Mouse (Mus musculus): ENCODE measurements around the gene Cntnap5c.

Cntnap5c gene

DNA sequence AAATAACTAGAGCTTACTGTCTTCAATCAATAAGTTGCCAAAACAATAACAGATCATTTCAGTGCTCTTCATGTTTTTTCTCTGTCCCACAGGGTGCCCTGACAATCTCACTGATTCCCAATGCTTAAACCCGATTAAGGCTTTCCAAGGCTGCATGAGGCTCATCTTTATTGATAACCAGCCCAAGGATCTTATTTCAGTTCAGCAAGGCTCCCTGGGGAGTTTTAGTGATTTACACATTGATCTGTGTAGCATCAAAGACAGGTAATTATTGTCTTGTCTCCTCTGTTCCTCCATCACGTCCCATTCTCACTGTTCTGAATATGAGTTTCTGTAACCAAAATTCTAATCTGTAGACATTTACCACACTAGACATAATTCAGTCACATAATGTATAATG lies 335.1 kb downstream of the Cntnap5c start:
- 76% methylated on average over 2 of the region's 2 CpGs for WGBS

DNA sequence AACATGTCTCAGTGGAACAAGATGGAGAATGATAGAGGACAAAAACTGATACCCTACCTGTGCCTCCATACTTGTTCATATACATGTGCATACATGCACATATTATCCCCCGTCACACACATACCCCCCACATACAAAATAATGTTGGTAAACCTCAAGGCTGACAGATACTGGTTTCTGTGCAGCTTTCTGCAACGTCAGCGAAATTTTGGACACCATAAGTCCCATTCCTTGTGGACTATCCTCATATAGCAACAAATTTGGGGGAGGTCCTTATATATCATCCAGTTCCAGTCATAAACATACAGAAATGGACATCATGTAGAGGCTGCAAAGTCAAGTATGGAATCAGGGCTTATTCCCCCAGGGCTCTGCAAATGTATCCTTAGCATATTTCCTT lies 338.5 kb downstream of the Cntnap5c start:
- WGBS = 85% methylated on average over 3 of the region's 3 CpGs

DNA sequence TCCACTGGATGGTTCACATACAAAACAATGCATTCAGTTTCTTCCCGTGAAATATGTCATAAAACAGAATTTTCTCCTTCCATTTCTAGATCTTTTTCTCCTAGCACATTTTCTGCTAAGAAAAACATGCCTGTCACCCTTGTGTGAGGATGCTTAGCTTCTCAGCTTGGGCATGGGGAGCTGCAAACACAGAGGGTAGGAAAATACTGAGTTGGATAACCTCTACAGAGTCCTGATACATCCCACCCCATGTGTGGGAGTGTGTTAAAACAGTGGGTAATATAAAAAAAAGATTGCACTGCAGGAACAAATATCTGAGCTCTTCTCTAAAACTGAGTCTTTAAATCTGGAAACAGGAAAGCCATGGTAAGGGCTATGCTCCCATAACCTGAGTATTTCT lies 339.0 kb downstream of the Cntnap5c start:
- 40% methylated on average over 1 of the region's 1 CpGs for WGBS

DNA sequence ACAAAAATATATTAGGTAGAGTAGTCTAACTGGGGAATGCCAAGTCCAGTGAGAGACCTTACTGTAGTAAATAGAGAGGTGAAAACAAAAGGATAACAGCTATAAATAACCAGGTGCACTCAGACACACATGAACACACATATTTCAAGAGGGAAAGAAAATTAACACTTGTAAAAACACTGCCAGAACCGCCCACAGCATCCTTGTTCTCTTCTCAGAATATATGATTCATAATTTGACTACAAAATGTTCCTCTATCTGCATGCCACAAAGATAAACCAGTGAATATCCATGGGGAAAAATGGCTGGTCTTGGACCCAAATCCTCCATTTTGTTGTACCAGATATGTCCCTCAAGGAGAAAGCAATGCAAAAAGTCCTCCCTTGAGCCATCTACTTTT lies 417.8 kb downstream of the Cntnap5c start:
- 43% methylated on average over 1 of the region's 1 CpGs for WGBS

DNA sequence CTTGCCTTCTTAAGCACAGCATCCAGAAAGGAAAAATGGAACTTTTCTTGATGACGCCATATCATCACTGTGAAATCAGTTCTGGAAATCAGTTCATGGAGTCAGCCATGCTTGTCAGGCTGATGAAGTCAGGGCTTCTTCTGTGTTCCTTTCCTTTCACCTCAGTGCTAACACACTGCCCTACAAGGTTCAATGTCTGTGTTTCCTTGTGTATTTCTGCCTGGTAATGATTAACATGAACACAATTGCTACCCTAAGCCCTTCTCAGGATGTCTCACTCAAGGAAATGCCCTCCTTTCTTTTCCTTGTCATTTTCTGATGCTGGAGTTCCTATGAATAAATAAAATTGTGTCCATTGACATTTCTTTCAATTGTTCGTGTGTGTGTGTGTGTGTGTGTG lies 431.8 kb downstream of the Cntnap5c start:
- WGBS = 98% methylated on average over 2 of the region's 2 CpGs

DNA sequence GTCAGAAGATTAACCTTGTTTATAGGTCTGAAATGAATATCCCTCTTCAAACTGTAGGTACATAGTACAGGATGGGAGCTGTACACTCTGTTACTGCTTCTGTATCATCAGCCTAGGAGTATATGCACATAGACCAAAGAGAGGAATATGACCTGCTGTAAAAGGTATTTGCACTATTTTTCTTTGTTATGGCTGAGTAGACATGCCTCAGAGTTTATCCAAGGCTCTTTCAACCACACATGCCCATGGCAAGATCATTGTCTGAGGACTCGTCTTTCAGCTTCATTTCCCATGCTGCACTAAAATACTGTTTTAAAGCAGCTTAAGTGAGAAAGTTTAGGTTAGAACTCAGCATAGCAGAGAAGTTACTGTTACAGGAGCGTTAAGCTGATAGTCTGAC lies 498.7 kb downstream of the Cntnap5c start:
- WGBS = 79% methylated on average over 2 of the region's 2 CpGs

DNA sequence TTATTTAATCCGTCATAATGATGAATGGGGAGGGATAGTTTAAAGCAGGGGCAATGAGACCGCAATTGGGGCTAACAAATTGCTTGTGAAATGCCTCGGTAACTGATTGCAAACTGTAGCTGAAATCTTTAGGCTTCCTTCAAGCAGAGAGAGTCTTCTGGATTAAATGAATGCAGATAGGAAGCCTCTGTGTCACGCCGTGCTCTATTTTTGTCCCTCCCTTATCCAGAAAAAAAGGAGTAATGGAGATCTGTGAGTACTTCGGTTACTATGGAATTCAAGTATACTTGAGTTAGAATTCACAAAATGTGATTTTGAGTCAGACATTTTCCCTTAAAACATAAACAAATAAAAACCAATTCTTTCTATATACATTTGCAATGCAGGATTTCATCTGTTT lies 581.9 kb downstream of the Cntnap5c start:
- 50% methylated on average over 6 of the region's 6 CpGs for WGBS

DNA sequence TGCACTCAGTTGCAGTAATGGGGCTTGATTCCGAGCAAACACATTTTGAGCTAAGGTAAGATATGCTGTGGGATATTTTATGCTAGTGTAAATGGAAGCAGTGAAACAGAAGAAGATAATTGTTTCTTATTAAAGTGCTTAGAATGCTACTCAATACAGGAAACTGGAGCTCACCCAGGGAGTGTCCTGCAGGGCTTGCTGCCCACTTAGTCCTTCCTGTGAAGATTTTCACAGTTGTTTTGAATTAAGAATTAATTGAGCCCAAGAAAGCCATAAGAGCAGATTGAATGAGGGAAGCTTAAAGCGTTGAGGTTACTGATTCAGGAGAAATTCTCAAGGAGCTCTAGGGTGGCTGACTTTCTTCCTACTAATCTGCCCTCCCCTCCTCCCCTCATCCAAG lies 586.9 kb downstream of the Cntnap5c start:
- 51% methylated on average over 2 of the region's 2 CpGs for WGBS

DNA sequence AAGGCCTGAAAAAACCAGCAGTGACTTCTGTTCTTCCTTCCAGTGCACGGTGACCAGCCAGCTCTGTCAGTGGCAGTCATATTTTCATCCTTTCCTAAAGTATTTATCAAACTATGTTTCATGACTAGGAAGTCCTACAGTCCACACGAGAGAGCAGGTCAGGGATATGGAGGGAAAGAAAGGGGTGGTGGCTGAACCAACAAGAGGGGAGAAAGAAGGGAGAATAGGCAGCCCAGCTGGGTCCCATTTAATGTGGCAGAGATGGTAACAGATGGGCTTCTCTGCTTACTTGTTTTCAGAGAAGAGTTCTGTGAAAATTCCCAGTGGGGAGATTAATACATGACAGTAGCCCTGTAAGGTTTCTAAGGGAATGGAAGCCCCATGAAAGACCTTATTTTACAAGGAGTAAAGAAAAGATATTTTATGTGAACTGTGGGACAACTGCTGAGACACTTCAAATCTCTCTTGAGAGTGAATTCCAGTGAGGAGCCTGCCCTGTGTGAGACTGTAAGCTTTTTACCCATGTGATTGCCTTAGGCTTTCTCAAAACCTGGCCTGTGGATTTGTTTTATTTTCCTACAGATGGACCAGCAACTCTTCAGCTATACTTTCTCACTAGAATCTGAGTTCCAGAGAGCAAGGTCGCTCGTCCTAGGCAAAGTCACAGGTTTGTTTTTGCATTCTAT lies 594.4 kb downstream of the Cntnap5c start:
- WGBS = 74% methylated on average over 4 of the region's 4 CpGs

DNA sequence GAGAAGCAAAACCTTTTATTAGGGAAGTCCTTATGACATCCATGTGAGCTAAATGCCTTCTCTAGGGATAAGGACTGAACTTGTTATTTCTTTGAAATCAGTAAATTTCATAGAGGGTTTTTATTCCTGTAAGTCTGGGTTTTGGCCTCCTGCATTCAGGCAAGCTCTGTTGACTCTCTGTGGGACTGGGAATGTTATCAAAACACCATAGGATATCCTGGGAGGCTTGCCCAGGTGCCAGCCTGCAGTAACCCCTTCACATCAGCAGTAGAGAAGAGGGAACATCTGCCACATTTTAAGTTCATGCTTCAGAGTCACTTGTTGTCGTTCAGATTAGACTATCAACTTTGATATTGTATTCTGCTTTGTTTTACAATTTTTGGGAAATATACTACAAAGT lies 639.4 kb downstream of the Cntnap5c start:
- WGBS = 76% methylated on average over 1 of the region's 1 CpGs

All from cerebral cortex, adult 2 months (tissue).